Mouse (Mus musculus) embryonic fibroblast, embryonic 13.5 days (primary cell): Measurements from ENCODE around the gene Pla2g15.

Experiments
- CTCF ChIP-seq: IDR thresholded peaks from 2 replicates; pipeline ENCODE4 v1.5.1; 2011; ENCODE audit warnings: mild to moderate bottlenecking, control low read depth, low read length, moderate library complexity, borderline replicate concordance; ENCODE audit not compliant: insufficient read depth
- POLR2A ChIP-seq: IDR thresholded peaks from 2 replicates; pipeline ENCODE4 v1.6.1; 2011; ENCODE audit warnings: low read depth, mild to moderate bottlenecking, control low read depth, low read length, moderate library complexity

DNA sequence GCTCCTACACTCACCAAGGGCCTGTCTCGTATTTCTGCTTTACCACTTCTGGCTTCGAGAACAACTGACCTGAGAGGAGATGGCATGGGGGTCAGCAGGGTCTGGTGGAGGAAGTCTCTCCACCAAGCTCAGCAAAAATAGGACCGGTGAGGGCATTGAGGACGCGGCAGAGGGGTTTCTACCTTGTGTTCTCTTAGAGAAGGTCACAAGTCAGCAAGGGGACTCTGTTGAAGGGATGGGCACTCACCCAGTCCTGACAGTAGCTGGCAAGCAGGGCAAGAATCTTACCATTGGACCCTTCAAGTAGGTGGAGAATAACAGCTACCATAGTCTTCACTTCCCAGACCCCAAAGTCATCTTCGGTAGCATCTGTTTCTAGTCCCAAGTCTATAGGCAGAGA, 16.3 kb upstream of the Pla2g15 start:
- TF ChIP-seq CTCF (no peak), POLR2A (no peak)
